Mouse (Mus musculus) layer of hippocampus, adult 8-10 months (tissue): ENCODE data around the gene Rrm1. TPM values are rescaled to one million over a fixed set of nuclear protein-coding genes. Genes with fewer than 3 reads are reported as not detected.
A peak's percentile ranks its signal among the peaks of the same experiment; 100 is the strongest.
"Not testable (repeated sequence)": the region's sequence is repeated elsewhere in the genome, so short reads cannot be mapped to it uniquely, and the experiment has no call there.

Source experiments
- DNase-seq, 2 experiments: peaks; one replicate each; pipeline ENCODE4 v3.0.0; 2022; ENCODE audit warnings: low spot score in 2 of 2
- total RNA-seq, 4 experiments: library from RNA; stranded (reverse); gene quantifications; 2 replicates each; pipeline ENCODE4 v1.2.4; 2022

Gene Rrm1
- total RNA-seq: 10 to 100 TPM; 10.7 to 12.0 (median 11.5) TPM

DNA sequence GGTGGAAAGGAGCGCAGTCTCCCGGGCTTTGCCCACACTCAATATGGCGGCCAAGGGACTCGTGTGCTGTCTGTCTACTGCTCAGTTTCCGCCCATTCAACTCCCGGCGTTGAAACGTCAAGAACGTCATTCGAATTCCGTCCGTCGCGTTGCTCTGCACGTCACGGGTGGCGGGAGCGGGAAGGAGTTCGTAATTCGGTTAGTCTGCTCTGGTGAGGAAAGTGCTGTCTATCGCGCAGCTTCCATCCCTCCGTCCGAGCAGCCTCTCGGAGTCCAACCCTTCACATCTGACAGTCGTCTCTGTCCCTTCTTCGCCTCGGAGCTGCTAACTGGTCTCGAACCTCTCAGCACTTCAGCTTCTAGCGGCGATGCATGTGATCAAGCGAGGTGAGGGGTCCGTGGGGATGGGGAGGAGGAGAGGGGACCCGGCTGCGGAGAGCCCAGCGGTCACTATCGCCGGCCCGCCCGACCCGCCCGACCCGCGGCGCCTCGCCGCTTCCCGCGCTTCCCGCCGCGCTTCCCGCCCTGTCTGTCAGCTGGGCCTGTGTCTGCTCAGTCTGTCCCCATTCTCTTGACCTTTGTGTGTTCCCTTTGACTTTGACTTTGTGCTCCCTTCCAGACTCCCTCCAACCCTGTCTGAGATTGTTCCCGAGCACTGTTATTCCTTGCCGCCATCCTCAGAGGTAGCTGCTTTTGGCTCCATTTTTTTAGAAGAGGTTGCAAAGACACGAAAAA lies at the start of gene Rrm1:
Rrm1 (plus strand) TSS at position 39 of the 735 bp plus-strand sequence.
- peak; percentile 96 to 97 for DNase-seq

DNA sequence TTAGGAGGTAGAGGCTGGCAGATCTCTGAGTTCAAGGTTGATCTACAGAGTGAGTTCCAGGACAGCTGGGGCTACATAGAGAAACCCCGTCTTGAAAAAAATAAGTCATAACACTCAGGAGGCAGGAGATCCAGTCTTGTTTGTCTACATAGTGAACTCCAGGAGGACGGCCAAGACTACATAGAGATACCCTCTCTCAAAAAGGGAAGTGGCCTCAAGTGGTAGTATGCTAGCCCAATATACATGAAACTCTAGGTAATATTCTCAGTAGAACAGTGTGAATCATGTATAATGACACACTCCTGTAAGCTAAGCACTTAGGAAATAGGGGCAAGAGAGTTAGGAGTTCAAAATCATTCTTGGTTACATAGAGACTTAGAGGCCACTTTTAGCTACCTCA lies 47.6 kb upstream of the Rrm1 start:
- DNase-seq: no peak

DNA sequence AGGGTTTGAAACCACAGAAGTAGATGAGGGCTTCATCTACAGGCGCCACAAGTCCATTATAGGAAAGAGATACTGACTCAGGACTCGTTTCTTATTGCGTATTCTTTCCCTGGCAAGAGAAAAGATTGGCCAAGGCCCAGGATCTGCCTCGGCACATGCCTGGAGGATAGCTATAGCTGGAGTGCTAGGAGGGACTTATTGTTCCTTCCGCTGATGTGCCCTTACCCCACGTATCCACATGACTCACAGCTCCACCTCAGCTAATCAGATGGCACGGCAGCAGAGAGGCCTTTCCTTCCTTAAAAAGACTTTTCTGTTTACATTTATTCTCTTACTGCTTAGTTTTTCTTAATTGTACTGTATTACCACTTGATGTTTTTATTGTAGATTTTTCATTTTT lies 45.6 kb upstream of the Rrm1 start:
- no peak for DNase-seq

DNA sequence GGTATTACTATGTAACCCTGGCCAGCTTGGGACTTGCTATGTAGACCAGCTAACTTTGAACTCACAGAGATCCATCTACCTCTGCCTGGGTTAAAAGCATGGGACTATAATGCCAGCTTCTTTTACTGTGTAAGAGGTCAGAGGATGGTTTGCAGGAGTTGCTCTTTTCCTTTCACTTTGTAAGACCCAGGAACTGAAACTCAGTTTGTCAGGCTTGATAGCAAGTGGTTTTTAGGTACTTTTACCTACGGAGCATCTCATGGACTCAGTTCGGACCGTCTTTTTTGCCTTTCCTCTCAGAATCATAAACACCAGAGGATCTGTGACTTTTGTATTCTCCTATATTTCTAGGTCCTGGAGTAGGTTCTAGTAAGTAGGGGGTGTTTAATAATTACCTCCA lies 45.2 kb upstream of the Rrm1 start:
- DNase-seq: no peak

DNA sequence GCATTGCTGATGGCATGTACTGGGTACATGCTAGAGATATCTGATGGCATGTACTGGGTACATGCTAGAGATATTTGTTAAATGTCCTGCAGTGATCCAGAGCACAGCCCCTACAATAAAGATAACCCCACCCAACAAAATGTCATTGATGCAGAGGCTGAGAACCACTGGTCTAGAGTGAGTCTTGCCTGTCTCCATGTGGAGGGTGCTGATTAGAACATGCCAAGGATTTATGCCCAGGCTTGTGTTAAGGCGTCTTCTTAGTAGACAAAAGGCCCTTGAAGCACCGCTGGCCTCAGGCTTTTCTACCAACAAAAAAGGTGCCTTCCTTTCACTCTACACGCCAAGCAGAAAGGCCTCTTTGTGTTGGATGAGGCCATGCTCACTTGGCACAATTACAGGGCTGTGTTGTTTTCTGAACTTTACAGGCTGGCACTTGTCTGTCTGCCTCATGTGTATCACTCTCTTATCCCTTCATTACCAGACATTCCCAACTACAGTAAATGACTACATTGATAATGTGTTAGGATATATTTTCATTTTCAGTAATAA lies 42.2 kb upstream of the Rrm1 start:
- DNase-seq: peak in 1 of 2 experiments; percentile 7

DNA sequence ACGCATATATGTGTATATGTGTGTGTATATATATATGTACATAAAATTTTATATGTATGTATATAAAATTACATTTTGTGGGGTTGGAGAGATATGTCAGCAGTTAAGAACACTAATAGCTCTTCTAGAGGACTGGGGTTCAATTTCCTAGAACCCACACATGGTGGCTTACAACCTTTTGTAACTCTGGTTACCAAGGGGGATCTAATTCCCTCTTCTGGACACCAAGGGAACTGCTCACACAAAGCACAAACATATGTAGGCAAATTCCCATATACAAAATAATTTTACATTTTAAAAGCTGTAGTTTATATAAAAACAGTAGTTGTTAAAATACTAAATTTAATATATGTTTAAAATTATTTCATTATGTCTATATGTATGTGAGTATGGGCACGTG lies 37.4 kb upstream of the Rrm1 start:
- DNase-seq: no peak

DNA sequence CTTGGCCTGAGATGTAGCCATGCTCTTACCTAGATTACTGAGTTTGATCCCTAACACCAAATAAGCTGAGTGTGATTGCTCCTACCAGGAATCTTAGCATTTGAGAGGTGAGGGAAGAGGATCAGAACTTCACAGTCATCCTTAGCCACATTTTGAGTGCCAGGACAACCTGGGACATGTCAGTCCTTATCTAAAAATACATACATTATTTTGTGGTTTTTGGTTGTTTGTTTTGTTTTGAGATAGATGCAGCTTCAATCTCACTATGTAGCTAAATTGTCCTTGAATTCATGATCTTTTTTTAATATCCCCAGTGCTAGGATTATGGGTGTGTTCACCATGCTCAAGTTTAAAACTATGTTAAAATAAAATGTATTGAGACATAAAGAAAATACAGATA lies 34.1 kb upstream of the Rrm1 start:
- no peak for DNase-seq

DNA sequence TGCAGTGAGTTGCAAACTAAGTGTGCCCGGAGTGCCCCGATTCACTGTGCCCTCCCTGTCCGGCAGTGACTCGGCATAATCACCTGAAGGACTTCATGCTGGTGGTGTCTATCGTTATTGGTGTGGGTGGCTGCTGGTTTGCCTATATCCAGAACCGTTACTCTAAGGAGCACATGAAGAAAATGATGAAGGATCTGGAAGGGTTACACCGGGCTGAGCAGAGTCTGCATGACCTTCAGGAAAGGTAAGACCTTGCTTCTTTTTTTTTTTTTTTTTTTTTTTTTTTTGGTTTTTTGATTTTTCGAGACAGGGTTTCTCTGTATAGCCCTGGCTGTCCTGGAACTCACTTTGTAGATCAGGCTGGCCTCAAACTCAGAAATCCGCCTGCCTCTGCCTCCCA lies 26.2 kb upstream of the Rrm1 start:
- DNase-seq: not testable (repeated sequence)

DNA sequence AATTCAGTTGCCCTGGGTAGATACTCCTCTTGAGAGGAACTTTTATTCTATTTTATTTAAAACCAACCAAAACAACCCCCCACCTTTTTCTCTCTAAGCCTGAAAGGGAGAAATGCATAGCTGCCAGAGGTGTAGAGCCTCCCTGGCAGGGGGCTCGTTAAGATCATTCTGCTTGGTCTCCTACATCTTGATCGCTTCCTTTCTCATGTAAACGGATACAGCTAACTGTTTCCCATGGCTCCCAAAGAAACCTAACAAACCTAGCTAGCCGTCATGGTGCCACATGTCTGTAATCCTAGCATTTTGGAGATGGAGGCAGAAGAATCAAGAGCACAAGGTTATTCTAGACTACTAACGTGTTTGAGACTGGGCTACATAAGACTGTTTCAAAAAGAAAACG lies 25.7 kb upstream of the Rrm1 start:
- DNase-seq: no peak

DNA sequence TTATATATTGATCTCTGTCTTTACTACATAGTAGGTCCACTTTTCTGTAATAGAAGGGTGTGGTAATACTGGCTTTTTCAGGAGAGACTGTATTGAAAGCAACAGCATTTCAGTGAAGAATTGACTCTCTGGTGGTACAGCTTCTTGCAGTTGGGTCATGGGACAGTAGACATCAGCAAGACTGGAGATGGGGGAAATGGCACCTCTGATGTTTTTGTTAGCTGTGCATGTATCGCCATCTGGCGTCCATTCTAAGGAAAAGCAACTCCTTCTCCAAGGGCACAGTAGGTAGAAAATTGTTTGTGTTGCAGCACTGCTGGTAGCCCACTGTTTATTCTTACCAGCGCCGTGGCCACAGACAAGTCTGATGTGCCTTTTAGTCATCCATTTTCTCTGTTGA lies 24.1 kb upstream of the Rrm1 start:
- peak in 1 of 2 experiments; percentile 41 for DNase-seq

DNA sequence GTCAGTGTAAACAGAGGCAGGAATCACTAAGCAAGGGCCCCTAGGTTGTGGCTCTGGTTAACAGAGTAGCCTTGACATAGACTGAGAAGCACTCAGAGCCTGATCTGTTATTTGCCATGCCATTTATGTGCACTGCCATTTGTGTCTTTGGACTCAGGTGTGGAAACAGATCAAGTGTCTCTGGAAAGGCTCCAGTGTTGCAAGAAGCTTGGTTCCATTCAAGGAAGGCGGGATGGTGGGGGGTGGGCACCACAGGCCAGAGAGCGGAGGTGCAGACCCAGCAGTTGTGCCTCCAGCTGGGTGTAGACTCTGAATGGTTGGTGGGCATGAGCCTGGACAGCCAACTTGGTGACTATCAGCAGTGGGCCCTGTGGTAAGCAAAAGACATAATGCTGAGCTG lies 19.5 kb upstream of the Rrm1 start:
- DNase-seq: no peak

DNA sequence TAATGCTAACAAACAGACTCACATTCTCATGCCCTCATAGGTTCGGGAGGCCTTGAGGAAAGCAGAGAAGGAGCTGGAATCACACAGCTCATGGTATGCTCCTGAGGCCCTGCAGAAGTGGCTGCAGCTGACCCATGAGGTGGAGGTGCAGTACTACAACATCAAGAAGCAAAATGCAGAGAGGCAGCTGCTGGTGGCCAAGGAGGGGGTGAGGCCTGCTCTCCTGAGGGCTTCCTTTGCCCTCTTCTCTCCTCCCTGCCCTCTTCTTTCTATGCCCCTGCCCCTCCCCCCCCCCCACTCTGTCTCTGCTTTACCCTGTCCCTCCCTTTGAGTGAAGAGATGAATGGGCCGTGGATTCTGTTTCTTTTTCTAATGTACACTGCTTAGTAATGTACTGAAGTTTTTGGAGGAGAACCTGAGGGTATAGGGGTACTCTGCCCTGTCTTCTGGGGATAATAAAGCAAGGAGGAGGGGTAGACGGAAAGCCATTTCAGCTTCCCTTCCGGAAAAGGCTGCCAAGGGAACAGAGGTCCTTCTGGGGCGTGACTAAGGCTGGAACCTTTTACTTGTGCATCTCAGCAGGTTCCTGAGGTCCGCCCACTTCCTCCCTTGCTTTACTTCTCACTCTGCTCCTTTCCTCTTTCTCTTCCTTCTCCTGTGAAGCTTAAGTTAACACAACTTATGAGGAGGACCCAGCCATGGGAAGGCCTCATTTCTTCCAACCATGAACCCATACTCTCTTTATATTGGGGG lies 15.4 kb upstream of the Rrm1 start:
- no peak for DNase-seq

DNA sequence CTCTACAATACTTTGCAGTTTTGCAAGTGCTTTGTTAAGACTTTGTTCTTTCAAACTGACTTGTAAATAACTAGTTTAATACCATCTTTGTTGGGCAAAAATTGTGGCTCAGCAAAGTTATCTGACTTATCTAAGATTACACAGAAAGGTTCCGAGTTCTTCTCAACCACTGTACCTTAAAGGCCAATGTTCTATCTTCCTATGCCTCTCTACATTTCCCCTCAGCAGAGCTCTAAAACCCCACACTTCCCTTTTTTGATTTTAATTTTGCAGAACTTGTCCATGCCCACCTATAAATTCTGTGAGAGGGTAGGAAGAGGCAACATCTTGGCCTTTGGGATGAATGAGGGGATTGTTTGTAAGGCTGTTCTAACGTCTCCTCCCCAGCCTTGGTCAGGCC lies 7.2 kb upstream of the Rrm1 start:
- no peak for DNase-seq

DNA sequence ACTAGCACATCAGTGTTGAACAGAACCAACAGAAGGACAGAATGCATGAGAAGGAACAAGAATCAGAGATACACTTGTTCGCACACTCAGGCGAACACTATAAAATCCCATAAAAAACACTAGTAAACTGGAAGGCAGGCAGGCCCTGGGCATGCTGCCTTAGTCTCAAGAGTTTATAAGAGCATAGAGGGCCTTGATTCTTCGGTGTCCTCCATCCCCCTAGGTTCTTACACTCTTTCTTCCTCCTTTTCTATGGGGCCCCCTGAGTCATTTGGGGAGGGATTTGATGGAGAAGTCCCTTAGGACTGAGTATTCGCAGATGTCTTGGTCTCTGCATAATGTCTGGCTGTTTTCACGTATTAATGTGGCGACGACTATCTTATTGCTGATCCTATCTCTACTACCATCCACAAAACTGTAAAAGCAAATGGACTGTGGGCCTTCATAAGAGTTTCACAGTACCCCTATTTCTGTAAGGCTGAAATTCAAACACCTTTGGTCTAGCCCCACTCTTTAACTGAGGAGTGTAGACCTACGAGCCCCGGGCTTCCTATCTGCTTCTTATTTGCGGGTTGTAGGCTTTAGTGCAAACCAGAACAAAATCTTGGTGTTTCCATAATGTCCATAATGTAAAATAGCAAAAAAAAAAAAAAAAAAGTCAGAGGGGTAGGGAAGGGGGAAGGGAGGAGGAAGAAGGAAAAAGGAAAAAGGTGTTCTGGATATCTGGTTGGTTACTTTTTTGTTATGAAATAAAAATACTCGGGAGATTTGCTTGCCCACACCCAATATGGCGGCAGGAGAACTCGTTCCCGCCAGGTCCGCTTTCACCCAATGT lies 456 bp upstream of the Rrm1 start:
- DNase-seq: no peak

DNA sequence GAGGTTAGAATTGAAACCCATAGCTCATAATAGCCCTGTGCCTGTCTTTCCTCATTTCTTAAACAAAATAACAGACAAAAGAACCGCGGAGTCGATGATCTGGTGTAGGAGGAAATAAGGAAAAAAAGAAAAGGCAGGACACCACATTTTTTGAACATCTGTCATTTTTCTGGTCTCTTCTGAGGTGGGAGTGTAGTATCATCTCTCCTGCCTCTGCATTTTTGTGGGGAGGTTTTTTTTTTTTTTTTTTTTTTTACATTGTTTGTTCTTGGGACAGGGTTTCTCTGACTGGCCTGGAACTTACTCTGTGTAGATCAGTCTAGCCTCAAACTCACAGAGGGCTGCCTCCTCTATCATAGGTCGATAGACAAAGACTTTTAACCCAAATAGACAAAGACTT lies 937 bp downstream of the Rrm1 start:
- DNase-seq: no peak

DNA sequence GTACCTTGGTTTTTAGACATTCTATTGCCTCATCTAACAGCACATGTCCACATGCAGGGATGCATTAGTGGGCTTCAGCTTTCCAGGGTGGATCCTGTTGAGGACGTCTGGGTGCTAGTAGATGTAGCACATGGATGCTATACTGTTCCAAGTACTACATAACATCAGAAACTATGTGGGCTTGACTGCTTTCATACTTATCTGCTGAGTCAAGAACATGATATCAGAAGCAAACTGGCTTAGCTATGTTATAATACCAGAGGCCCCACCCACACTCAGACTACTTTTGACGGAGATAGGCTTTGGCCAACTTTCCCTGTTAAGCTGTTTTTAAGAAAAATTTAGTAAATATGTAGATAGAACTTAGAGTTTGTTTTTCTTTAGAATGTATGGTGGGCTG lies 2.8 kb downstream of the Rrm1 start:
- DNase-seq: no peak

DNA sequence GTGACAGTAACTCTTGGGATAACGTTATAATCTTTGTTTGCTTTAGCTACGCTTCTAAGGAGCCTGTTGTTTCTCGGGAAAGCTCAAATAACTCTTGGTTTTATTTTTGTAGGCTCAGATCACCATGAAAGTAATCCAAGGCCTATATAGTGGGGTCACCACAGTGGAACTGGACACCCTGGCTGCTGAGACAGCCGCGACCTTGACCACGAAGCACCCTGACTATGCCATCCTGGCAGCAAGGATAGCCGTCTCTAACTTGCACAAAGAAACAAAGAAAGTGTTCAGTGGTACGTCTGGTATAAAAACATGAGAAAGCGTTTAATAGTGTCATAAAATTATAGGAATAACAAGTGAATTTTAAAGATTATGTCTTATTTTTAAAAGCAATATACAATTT lies 4.9 kb downstream of the Rrm1 start:
- DNase-seq: no peak

DNA sequence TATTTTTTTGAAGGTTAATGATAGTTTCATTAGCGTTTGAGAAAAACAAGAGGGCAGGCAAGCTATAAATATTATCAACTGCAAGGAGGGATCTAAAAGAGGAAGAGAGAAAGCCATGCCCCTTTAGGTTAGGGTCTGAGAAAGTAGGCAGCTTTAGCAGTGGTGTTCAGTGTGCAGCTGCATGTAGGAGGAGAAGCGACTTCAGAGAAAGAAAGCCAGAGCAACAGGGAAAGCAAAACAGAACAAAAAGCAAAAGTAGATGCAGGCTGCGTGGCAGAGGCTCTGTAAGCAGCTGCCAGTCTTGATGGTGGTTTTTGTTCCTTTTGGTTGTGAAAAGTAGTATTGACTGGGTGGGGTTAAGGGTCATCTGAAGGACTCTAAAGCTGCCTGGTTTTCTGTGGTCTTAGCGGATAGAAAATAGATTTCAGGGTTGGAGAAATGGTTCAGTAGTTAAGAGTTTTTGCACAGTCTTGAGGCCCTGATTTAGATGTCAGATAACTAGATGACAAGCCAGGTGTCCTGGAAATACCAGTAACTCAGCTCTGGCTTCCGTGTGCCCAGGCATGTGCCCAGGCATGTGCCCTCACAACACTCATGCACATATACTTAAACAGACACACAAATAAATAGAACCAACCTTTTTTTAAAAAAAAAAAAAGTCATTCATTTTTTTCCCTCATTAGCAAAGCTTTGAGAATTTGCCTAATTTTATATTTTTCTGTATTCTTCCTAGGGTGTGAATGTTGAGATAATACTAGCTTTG lies 17.3 kb downstream of the Rrm1 start:
- no peak for DNase-seq

DNA sequence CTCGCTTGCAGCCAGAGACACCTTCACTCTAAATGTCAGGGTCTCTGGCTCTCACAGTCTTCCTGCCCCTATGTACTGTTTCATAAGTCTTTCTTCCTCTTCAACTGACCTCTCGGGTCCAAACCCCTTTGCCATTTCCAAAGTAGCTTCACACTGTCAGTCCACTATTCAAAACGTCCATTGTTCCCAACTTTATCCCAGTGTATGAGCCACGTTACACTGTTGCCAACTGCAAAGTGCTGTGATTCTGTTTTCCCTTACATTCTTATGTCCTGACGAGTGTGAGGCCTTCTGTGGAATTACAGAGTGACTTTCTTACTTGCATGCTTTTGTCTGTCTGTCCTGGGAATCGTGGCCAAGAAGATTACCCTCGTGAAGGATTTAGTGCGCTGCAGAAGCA lies 26.1 kb downstream of the Rrm1 start:
- DNase-seq: no peak

DNA sequence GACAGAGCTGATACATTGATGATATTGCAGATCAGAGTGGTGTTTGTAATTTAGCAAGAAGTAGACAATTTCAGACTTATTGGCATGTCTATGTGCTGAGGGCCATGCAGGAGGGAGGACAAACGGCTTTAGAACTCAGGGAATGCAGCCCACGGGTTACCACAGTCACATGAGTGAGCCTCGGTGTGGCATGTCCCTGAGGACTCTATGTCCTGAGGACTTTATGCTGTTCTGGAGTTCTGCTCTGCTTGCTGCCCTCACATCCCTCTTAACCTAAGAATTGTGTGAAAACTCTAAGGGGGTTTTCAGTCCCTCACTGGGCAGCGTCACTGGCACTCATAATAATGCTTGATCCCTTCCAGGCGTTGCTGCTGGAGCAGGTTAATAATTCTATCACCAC lies 31.2 kb downstream of the Rrm1 start:
- DNase-seq: no peak

DNA sequence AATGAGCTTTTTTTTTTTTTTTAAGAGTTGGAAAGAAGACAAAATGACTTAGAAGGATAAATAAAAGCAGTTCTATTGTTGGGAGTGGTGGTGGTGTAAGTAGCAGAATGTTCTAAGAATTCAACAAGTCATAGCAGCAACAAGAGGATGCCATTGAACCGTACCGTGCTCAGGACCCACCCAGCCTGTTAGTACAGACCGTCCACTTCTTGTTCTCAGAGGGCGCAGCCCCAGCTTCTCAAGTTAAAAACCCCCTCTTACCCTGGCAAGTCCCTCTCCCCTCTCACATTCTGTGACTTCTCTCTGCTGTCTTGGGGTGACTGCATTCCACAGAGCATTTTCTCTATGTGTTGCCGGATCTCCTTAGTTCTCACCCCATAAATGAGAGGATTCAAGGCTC lies 35.1 kb downstream of the Rrm1 start:
- DNase-seq: no peak
